Mouse (Mus musculus): Measurements from ENCODE around the gene Tmem189.

DNA sequence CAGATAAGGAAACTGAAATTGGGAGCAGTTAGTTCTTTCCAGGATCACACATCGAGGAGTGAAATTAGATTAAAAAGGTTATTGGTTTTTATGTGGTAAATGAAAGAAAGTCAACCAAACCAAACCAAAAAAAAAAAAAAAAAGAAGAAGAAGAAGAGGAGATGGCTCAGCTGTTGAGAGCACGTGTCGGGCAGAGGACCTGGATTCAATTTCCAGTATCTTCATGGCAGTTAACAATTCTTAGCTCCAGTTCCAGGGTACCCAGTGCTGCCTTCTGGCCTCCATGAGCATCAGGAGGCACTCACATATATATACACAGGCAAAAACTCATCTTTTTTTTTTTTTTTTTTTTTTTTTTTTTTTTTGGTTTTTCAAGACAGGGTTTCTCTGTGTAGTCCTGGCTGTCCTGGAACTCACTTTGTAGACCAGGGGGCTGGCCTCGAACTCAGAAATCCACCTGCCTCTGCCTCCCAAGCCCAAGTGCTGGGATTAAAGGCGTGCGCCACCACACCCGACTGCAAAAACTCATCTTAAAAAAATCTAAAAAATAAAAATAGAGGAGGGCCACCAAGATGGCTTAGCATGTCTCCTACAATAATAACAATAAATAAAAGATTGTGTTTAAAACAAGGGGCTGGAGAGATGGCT, 54.6 kb downstream of the Tmem189 start:
- no peak for TF ChIP-seq GATA1 (IDR thresholded peaks at IDR 0.05; ENCODE audit: low read length)
- no peak; the same call in 2 of the 3 replicates for TF ChIP-seq TAL1 (IDR thresholded peaks at IDR 0.05; ENCODE audit: low read length)
